Mouse (Mus musculus) spleen, embryonic (tissue): ENCODE results near the gene Shq1.

ENCODE experiments used
- CTCF ChIA-PET: fragments of 350-600 bp; sonication (Branson Sonifier 250); formaldehyde crosslinking; loops from one replicate; lab custom pipeline; 2022; lab: Charles Lee

Shq1 gene

DNA sequence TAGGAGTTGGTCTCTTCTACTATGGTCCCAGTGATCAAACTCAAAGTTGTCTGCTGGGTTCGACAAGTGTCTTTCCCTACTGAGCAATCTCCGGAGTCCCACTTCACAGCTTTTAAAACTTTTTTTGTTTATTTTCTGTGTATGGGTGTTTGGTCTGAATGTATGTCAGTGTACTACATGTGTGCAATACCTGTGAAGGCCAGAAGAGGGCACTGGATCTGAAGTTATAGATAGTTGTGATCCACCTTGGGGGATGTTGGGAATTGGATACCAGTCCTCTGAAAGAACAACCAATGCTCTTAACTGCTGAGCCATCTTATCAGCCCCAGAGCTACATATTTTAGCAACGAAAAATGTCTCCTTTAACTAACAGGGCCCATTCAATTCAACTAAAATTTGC is 62.5 kb downstream of the Shq1 start:
- CTCF ChIA-PET: interaction anchor here (0.6 kb wide), 1 partner anchor 46 kb away, joined by 6 read pairs; no protein-coding TSS in a partner anchor

- CTCF ChIA-PET: no interaction called here
These were observed 64.2 kb downstream of the Shq1 start for GRCm38 (mm10) chr6:100606805-100607204.

DNA sequence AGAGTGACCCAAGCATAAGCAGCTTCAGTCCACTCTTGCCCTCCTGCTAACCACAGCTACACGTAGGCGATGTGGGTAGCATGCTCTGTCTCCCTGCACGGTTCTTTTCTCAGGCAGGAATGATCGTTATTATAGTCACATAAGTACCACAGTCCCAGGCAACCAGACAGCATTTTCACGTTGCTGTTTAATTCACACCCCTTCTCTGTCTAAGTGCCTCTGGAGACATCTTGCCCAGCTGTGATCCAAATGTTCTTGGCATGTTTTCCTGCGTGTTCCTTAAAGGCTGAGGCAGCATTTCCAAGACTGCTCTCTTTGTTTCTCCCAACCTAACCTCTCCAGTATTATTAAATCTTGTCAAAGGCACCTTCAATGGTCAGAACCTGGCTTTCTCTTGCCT is 67.3 kb downstream of the Shq1 start:
- CTCF ChIA-PET: no interaction called here

GRCm38 (mm10) chr6:100601634-100602033 is 69.3 kb downstream of the Shq1 start:
- CTCF ChIA-PET: no interaction called here

DNA sequence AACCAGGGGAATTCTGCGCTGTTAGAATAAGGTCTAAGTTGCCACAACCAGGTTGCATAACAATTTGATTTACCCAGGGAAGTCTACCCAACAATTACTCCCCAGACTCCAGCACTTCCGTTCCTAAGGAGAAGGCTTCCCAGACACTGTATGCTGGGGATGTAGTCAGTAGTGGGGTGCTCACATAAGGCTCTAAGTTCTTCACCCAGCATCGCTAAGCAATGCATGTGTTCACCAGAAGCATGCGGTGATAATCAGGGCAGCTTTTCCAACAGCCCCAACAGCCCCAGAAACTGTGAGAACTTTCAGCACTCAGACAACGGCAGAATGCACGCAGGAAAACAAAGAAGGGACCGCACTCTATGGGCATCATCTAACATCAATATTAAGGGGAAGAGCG is 77.1 kb downstream of the Shq1 start:
- CTCF ChIA-PET: no interaction called here

- CTCF ChIA-PET: no interaction called here
These were observed 78.0 kb downstream of the Shq1 start for GRCm38 (mm10) chr6:100592991-100593390.

GRCm38 (mm10) chr6:100590602-100591001 is 80.4 kb downstream of the Shq1 start:
- CTCF ChIA-PET: no interaction called here

GRCm38 (mm10) chr6:100588876-100589275 is 82.1 kb downstream of the Shq1 start:
- CTCF ChIA-PET: no interaction called here

- CTCF ChIA-PET: no interaction called here
These were observed 84.2 kb downstream of the Shq1 start for GRCm38 (mm10) chr6:100586758-100587157.

- CTCF ChIA-PET: no interaction called here
These were observed 89.0 kb downstream of the Shq1 start for GRCm38 (mm10) chr6:100581951-100582350.

- CTCF ChIA-PET: no interaction called here
These were observed 89.9 kb downstream of the Shq1 start for GRCm38 (mm10) chr6:100581056-100581455.

- CTCF ChIA-PET: no interaction called here
These were observed 93.4 kb downstream of the Shq1 start for GRCm38 (mm10) chr6:100577590-100577989.

- CTCF ChIA-PET: no interaction called here
These were observed 94.8 kb downstream of the Shq1 start for GRCm38 (mm10) chr6:100576171-100576570.

- CTCF ChIA-PET: no interaction called here
These were observed 104.2 kb downstream of the Shq1 start for GRCm38 (mm10) chr6:100566774-100567173.

DNA sequence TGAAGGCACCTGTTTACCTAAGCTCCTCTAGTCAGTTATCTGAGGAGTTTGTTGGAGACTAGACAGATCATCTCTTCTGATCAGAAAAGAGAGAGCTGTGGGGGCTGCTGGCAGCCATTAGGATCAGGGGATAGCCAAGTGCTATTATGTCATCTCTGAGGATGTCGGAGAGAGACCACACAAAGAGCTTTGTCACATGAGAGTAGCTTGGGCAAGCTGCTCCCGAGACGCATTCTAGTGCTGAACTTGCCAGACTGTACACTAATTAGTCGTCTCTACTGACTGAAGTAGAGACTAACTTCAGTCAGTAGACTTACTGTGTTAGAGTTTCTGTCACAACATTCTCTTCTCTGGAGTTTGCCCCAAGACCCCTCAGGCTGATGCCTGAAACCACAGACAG is 106.4 kb downstream of the Shq1 start:
- CTCF ChIA-PET: interaction anchor here (0.6 kb wide), 1 partner anchor 256 kb away, joined by 12 read pairs; no protein-coding TSS in a partner anchor

GRCm38 (mm10) chr6:100563552-100564341 is 107.2 kb downstream of the Shq1 start:
- CTCF ChIA-PET: no interaction called here

DNA sequence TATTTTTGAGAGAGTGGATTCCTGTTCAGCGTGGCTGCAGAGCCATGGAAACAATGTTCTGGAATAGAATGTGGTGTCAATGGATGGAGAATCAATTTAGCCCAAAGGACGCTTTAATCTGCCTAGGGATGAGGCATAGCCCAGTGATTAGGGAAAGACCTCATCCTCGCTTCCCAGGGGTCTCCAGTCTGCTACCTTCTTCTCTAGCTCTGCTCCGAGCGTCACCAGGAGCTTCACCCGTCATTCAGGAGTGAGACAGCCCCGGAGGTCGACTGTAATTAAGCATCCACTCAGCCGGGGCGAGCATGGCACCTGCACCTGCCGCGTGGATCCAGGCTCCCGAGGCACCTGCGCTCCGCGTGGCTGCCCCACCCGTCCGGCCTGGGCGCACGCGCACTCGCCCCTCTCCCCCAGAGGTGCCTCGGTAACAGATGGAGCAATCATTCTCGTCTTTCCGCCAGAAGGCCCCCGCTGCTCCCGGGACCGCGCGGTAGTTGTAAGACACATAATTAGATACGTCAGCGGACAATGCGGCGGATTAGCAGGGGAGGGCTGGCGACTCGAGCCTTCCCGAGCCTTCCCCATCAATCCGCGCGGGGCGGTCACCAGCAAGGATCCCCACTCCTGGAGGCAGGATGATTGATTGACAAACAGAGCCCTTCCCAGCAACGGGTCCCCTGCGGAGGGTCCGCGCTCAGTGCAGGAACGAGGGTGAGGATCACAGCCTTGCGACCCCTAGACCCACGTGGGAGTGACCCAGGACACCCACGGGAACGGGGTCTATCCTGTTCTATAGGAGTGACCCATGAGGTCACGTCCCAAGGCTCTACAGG is 108.0 kb downstream of the Shq1 start:
- CTCF ChIA-PET: interaction anchor here (0.6 kb wide), 1 partner anchor 45 kb away, joined by 6 read pairs; no protein-coding TSS in a partner anchor

GRCm38 (mm10) chr6:100558057-100558456 is 112.9 kb downstream of the Shq1 start:
- CTCF ChIA-PET: no interaction called here

DNA sequence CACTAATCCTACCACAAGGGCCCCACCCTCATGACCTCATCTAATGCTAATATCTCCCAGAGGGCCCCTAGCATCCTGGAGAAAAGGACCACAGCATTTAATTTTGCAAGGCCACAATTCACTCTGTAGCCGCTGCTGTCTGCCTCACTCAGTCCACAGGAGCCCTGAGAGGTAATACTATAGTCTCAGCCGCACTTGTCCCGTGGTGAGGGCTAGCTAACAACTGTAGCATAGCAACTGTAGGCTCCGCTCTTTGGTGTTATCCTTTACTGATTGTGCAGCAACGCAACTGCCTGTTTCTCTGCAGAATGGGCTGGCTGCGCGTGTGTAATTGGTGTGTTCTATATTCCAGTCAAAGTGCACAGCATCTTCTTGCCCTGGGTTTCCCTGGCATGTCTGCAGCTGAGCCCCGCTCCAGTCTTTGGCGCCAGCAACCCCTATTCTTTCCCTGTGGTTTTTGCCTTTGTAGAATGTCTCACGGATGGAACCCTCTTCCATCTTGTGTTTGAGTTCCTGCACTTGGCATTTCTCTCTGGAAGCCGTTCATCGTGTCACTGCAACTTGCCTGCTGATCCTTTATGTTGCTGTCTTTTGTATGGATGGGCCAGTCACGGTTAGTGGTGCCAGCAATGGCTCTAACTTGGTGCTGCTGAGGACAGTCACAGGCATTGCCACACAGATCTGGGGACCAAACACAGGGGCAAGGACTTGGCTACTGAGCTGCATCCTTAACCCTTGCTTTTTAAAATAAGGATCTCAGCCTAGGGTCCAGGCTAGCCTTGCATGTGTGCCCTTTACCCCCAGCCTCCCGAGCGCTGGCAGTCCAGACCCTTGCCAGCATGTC is 128.6 kb downstream of the Shq1 start:
- CTCF ChIA-PET: no interaction called here

- CTCF ChIA-PET: no interaction called here
These were observed 131.3 kb downstream of the Shq1 start for GRCm38 (mm10) chr6:100539698-100540097.

GRCm38 (mm10) chr6:100538570-100538969 is 132.4 kb downstream of the Shq1 start:
- CTCF ChIA-PET: no interaction called here

DNA sequence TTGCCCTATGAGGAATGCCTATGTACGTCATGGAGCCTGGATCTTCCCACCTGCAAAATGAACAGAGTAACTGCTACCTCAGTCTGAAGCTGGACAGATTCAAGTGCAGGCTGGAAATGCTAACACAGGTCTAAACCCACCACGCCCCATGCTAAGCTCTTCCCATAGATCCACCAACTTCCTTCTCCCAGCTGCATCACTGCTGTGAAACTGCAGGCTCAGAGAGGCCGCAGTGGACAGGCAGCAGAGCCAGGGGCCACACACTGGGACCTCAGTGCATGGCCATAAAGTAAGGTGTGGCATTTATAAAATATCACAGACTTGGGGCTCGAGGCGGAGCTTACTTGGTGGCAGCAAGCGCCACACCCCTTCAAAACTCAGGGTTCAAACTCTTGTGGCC is 133.0 kb downstream of the Shq1 start:
- CTCF ChIA-PET: no interaction called here
